Mouse (Mus musculus) hindbrain, embryonic 11.5 days (tissue): ENCODE measurements around the gene Ahdc1. TPM values are rescaled to one million over a fixed set of nuclear protein-coding genes. Genes with fewer than 3 reads are reported as not detected.

Experiments used
- ATAC-seq: fragments of 200-750 bp; cut with Nextera tagmentation; 2 replicates; pipeline ENCODE4 v1.8.0; 2017; ENCODE audit warnings: mild to moderate bottlenecking, moderate TSS enrichment, moderate library complexity; ENCODE audit not compliant: low FRiP score
- DNase-seq: peaks from one replicate; pipeline ENCODE4 v3.0.0-alpha.2; 2015; ENCODE audit warnings: low spot score
- H3K27ac ChIP-seq: fragments of 300-500 bp; sonication (generic); 2 replicates; pipeline ENCODE4 v1.5.1; 2014; ENCODE audit warnings: mild to moderate bottlenecking, low read depth, low read length
- H3K27me3 ChIP-seq: fragments of 300-500 bp; sonication (generic); 2 replicates; pipeline ENCODE4 v1.6.1; 2014; ENCODE audit warnings: mild to moderate bottlenecking, low read length, moderate library complexity, mixed read lengths; ENCODE audit not compliant: control insufficient read depth, insufficient read depth
- H3K36me3 ChIP-seq: fragments of 300-500 bp; sonication (generic); 2 replicates; pipeline ENCODE4 v1.6.1; 2014; ENCODE audit warnings: mild to moderate bottlenecking, low read length, moderate library complexity, mixed read lengths; ENCODE audit not compliant: control insufficient read depth, insufficient read depth
- H3K4me1 ChIP-seq: fragments of 300-500 bp; sonication (generic); replicated peaks from 2 replicates; pipeline ENCODE4 v1.6.1; 2014; ENCODE audit warnings: low read length, mixed read lengths; ENCODE audit not compliant: control insufficient read depth, insufficient read depth
- H3K4me2 ChIP-seq: fragments of 300-500 bp; sonication (generic); replicated peaks from 2 replicates; pipeline ENCODE4 v1.6.1; 2014; ENCODE audit warnings: mild to moderate bottlenecking, low read depth, low read length
- H3K4me3 ChIP-seq: fragments of 300-500 bp; sonication (generic); 2 replicates; pipeline ENCODE4 v1.5.1; 2014; ENCODE audit warnings: low read depth, low read length
- H3K9ac ChIP-seq: fragments of 300-500 bp; sonication (generic); 2 replicates; pipeline ENCODE4 v1.6.1; 2014; ENCODE audit warnings: low read depth, low read length
- H3K9me3 ChIP-seq: fragments of 300-500 bp; sonication (generic); 2 replicates; pipeline ENCODE4 v1.6.1; 2016; ENCODE audit warnings: low read length; ENCODE audit not compliant: control insufficient read depth
- WGBS: fragments of 180-500 bp; shearing (Covaris S2); extraction: QIAGEN DNeasy Blood & Tissue Kit; methylation state at CpG from one replicate; pipeline ENCODE4 v1.1.7; 2014; 5-methylcytosine and 5-hydroxymethylcytosine counted together
- polyA plus RNA-seq: library from polyadenylated mRNA; unstranded; fragments of >200 nt; fragmentation: Nextera tagmentation; extraction: Ambion mirVana; gene quantifications from 2 replicates; pipeline ENCODE4 v1.2.1, GENCODE M21; 2014

Ahdc1 gene
- polyA plus RNA-seq, 1 experiment from 2014 or later = 9.0 TPM

GRCm38 (mm10) chr4:132972101-132972500, 39.0 kb upstream of the Ahdc1 start:
- Histone ChIP-seq H3K4me3 (no peak overlapping the region), H3K9me3 (no peaks in the 10 kb centered on the region), H3K4me1 (peaks cover 10% of the 10 kb centered on the region), H3K36me3 (no peaks in the 10 kb centered on the region), H3K27ac (no peak overlapping the region), H3K27me3 (peaks cover 28% of the 10 kb centered on the region), H3K9ac (no peak overlapping the region), H3K4me2 (no peak overlapping the region)
- no peak for DNase-seq
- 71% methylated on average over 3 of the region's 3 CpGs for WGBS
- no peak for ATAC-seq

GRCm38 (mm10) chr4:132972556-132972955, 38.5 kb upstream of the Ahdc1 start:
- no peak overlapping the region for H3K9ac ChIP-seq
- peaks cover 10% of the 10 kb centered on the region for H3K4me1 ChIP-seq
- H3K27ac ChIP-seq = no peak overlapping the region
- no peaks in the 10 kb centered on the region for H3K9me3 ChIP-seq
- H3K27me3 ChIP-seq = peaks cover 28% of the 10 kb centered on the region
- ATAC-seq = no peak
- no peak overlapping the region for H3K4me2 ChIP-seq
- no peak for DNase-seq
- H3K36me3 ChIP-seq = no peaks in the 10 kb centered on the region
- 38% methylated on average over 2 of the region's 2 CpGs for WGBS
- no peak overlapping the region for H3K4me3 ChIP-seq

DNA sequence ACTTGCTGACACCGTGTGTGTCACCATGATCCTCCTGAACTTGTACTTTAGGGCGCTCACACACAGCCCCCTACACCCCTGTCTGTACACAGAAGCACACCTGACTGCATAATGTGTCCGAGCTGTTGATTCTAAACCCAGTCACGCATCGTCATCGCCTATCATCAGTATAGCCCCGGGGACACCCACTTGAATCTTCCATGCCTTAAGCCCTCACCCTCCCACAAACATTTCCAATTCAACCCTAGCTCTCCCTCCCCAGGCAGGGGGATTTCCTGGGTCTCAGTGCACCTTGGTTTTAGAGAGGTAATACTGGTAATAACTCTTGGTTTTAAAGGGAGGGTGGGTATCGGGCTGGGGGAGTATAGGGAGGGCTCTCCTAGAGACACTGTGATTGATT, 37.9 kb upstream of the Ahdc1 start:
- DNase-seq = no peak
- no peaks in the 10 kb centered on the region for H3K9me3 ChIP-seq
- no peak overlapping the region for H3K27ac ChIP-seq
- ATAC-seq = no peak
- H3K4me3 ChIP-seq = no peak overlapping the region
- H3K4me2 ChIP-seq = no peak overlapping the region
- H3K27me3 ChIP-seq = peaks cover 28% of the 10 kb centered on the region
- no peak overlapping the region for H3K9ac ChIP-seq
- H3K4me1 ChIP-seq = peaks cover 10% of the 10 kb centered on the region
- H3K36me3 ChIP-seq = no peaks in the 10 kb centered on the region
- 36% methylated on average over 8 of the region's 8 CpGs for WGBS

DNA sequence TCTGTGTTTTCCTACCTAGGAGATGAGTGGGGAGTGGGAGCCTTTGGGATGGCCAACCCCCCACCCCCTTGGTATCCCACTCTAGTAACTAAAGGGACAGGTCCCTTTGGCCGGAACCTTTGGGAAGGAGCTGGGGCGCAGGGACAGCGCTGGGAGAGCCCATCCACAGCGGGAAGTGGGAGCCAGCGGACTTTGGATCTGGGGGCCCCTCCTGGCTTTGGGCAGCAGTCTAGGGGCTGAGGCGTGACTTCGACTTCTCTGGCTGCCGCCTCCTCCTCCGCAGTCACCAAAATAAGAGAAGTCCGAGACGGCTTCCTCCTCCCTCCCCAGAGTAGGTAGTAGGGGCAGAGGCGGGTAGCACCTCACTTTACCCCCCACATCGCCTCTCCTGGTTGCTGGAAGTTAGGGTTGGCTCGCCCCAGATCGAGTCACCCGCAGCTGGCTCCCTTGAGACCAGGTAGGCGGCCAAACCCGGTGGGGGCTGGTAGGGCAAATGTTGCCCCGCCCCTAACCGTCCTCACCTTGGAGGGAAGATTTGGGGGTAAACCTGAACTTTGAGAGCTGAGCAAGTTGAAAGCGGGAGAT, 37.2 kb upstream of the Ahdc1 start, which contains the start of gene Fgr:
TSS of gene Fgr (plus strand) at position 282 of the 585 bp plus-strand sequence.
- no peak for DNase-seq
- H3K4me2 ChIP-seq = peak within 1 kb of the TSS; percentile 32
- peaks cover 10% of the 10 kb centered on the region for H3K4me1 ChIP-seq
- no peak within 1 kb of the TSS for H3K27ac ChIP-seq
- H3K27me3 ChIP-seq = peaks cover 28% of the 10 kb centered on the region
- WGBS = 7% methylated on average over 19 of the region's 21 CpGs
- H3K9ac ChIP-seq = no peak within 1 kb of the TSS
- H3K36me3 ChIP-seq = no peaks in the 10 kb centered on the region
- no peaks in the 10 kb centered on the region for H3K9me3 ChIP-seq
- ATAC-seq = no peak
- H3K4me3 ChIP-seq = peak within 1 kb of the TSS; percentile 12; the same call in 1 of the 2 replicates

GRCm38 (mm10) chr4:132974904-132975303, 36.2 kb upstream of the Ahdc1 start:
- H3K9me3 ChIP-seq = no peaks in the 10 kb centered on the region
- H3K9ac ChIP-seq = no peak overlapping the region
- ATAC-seq (no peak), DNase-seq (peak; percentile 82)
- under 1% methylated on average over 15 of the region's 15 CpGs for WGBS
- peak overlapping the region; percentile 32 for H3K4me2 ChIP-seq
- peak overlapping the region; percentile 12; the same call in 1 of the 2 replicates for H3K4me3 ChIP-seq
- H3K27ac ChIP-seq = no peak overlapping the region
- no peaks in the 10 kb centered on the region for H3K36me3 ChIP-seq
- peaks cover 28% of the 10 kb centered on the region for H3K27me3 ChIP-seq
- peaks cover 10% of the 10 kb centered on the region for H3K4me1 ChIP-seq

DNA sequence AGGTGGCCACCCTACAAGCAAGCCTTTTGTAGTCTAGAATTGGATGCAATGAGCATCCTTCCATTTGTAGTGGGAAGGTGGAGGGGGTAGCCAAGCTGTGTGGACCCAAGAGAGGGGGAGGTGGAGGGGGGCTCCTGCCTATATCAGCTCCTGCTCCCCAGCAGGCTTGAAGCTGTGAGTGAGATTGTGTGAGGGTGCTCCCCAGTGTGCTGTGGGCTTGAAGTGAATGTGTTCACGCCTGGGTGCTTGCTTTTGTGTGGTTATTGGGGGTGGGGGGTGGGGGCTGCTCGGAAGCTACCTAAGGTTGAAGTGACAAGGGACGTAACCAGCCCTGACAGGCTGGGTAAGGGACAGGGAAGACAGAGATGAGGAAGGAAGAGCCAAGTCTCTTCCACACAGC, 35.3 kb upstream of the Ahdc1 start:
- Histone ChIP-seq H3K27me3 (peaks cover 28% of the 10 kb centered on the region), H3K9me3 (no peaks in the 10 kb centered on the region), H3K4me2 (no peak overlapping the region), H3K4me3 (no peak overlapping the region), H3K9ac (no peak overlapping the region), H3K4me1 (peaks cover 10% of the 10 kb centered on the region), H3K36me3 (no peaks in the 10 kb centered on the region), H3K27ac (no peak overlapping the region)
- 28% methylated on average over 3 of the region's 3 CpGs for WGBS
- ATAC-seq (no peak), DNase-seq (no peak)

GRCm38 (mm10) chr4:132976729-132977128, 34.3 kb upstream of the Ahdc1 start:
- ATAC-seq (no peak), DNase-seq (no peak)
- no peaks in the 10 kb centered on the region for H3K9me3 ChIP-seq
- peaks cover 10% of the 10 kb centered on the region for H3K4me1 ChIP-seq
- H3K27ac ChIP-seq = no peak overlapping the region
- no peak overlapping the region for H3K4me2 ChIP-seq
- H3K4me3 ChIP-seq = no peak overlapping the region
- H3K9ac ChIP-seq = no peak overlapping the region
- no peaks in the 10 kb centered on the region for H3K36me3 ChIP-seq
- WGBS = 81% methylated on average over 6 of the region's 6 CpGs
- H3K27me3 ChIP-seq = peaks cover 28% of the 10 kb centered on the region

DNA sequence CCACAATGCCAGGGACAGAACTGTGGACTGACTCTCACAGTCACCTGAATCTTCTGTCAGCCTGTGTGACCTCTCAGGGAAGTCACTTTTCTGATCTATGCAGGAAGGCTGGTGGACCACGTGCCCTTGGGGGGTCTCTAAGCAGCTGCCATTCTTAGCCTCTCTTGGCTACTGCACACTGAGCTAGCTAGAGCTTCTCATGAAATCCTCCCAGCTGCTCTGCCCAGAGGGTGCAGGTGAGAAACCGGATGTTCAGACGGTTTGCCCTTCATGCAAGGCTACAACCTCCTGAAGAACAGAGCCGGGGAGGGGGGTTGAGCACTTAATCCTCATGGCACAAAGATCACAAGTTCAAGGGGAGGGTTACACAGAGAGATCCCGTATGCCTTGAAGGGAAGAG, 33.5 kb upstream of the Ahdc1 start:
- ATAC-seq = no peak
- no peak for DNase-seq
- no peak overlapping the region for H3K4me2 ChIP-seq
- 48% methylated on average over 5 of the region's 5 CpGs for WGBS
- H3K4me1 ChIP-seq = peaks cover 10% of the 10 kb centered on the region
- no peaks in the 10 kb centered on the region for H3K36me3 ChIP-seq
- peaks cover 27% of the 10 kb centered on the region for H3K27me3 ChIP-seq
- H3K27ac ChIP-seq = no peak overlapping the region
- no peaks in the 10 kb centered on the region for H3K9me3 ChIP-seq
- no peak overlapping the region for H3K4me3 ChIP-seq
- no peak overlapping the region for H3K9ac ChIP-seq

- ATAC-seq (no peak), DNase-seq (no peak)
- H3K27me3 ChIP-seq = peaks cover 11% of the 10 kb centered on the region
- H3K27ac ChIP-seq = no peak overlapping the region
- no peak overlapping the region for H3K9ac ChIP-seq
- 85% methylated on average over 2 of the region's 2 CpGs for WGBS
- H3K4me2 ChIP-seq = no peak overlapping the region
- no peak overlapping the region for H3K4me3 ChIP-seq
- H3K36me3 ChIP-seq = no peaks in the 10 kb centered on the region
- peaks cover 10% of the 10 kb centered on the region for H3K4me1 ChIP-seq
- H3K9me3 ChIP-seq = no peaks in the 10 kb centered on the region
Observed at GRCm38 (mm10) chr4:132979186-132979585, 31.9 kb upstream of the Ahdc1 start.
